Mouse (Mus musculus): ENCODE data around the gene Smim14. TPM values are rescaled to one million over a fixed set of nuclear protein-coding genes. Genes with fewer than 3 reads are reported as not detected.

The Smim14 gene
- polyA plus RNA-seq, 1 experiment from 2014 or later = 45.5 TPM

GRCm38 (mm10) chr5:65428321-65428720, 108.7 kb downstream of the Smim14 start:
- ATAC-seq = no peak
- Histone ChIP-seq H3K27me3 (replicated peaks) (no peaks in the 10 kb centered on the region), H3K4me3 (no peak overlapping the region), H3K4me2 (no peak overlapping the region), H3K9me3 (replicated peaks) (no peaks in the 10 kb centered on the region), H3K9ac (no peak overlapping the region; the same call in 1 of the 2 replicates), H3K4me1 (0 out of 2 replicates have a peak, but pooled peaks cover 3% of the 10 kb centered on the region), H3K27ac (no peak overlapping the region), H3K36me3 (peaks cover 7% of the 10 kb centered on the region)
- WGBS (ENCODE audit: insufficient replicate concordance) = 43% methylated on average over 4 of the region's 4 CpGs

- no peak overlapping the region for H3K4me3 ChIP-seq
- no peaks in the 10 kb centered on the region for H3K9me3 ChIP-seq (replicated peaks)
- H3K4me1 ChIP-seq = peaks cover 13% of the 10 kb centered on the region
- H3K36me3 ChIP-seq = peaks cover 21% of the 10 kb centered on the region
- WGBS (ENCODE audit: insufficient replicate concordance) = 74% methylated on average over 5 of the region's 5 CpGs
- H3K9ac ChIP-seq = no peak overlapping the region
- ATAC-seq = no peak
- H3K4me2 ChIP-seq = no peak overlapping the region
- no peaks in the 10 kb centered on the region for H3K27me3 ChIP-seq (replicated peaks)
- H3K27ac ChIP-seq = no peak overlapping the region
Measured at GRCm38 (mm10) chr5:65425251-65425650, 111.7 kb downstream of the Smim14 start.

- no peaks in the 10 kb centered on the region for H3K27me3 ChIP-seq (replicated peaks)
- no peak overlapping the region for H3K4me2 ChIP-seq
- no peak for ATAC-seq
- no peaks in the 10 kb centered on the region for H3K9me3 ChIP-seq (replicated peaks)
- H3K27ac ChIP-seq = no peak overlapping the region
- H3K36me3 ChIP-seq = peaks cover 21% of the 10 kb centered on the region
- no peak overlapping the region for H3K4me3 ChIP-seq
- H3K4me1 ChIP-seq = peaks cover 19% of the 10 kb centered on the region
- no peak overlapping the region for H3K9ac ChIP-seq
- 52% methylated on average over 6 of the region's 6 CpGs for WGBS (ENCODE audit: insufficient replicate concordance)
Measured at GRCm38 (mm10) chr5:65424215-65424614, 112.8 kb downstream of the Smim14 start.

DNA sequence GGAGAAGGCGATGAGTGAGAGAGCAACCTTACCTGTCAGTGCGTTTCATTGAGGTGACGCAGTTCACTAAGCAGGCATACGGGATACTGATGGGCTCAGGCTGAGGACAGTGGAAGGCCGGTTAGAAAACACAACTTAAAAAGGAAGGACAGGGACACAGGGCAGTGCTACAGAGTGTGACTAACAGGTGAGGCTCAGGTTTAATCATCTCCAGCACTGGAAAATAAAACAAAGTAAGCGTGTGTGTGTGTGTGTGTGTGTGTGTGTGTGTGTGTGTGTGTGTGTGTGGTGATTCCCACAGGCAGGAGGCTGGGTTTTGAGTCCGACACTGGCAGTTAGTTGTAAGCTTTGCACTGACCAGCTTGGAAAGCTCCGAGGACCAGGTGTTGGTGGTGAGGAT, 114.2 kb downstream of the Smim14 start:
- no peak for ATAC-seq
- no peak overlapping the region for H3K9ac ChIP-seq
- H3K4me1 ChIP-seq = peaks cover 23% of the 10 kb centered on the region
- 84% methylated on average over 8 of the region's 8 CpGs for WGBS (ENCODE audit: insufficient replicate concordance)
- H3K36me3 ChIP-seq = peaks cover 25% of the 10 kb centered on the region
- no peaks in the 10 kb centered on the region for H3K27me3 ChIP-seq (replicated peaks)
- no peak overlapping the region for H3K4me3 ChIP-seq
- no peak overlapping the region for H3K27ac ChIP-seq
- no peaks in the 10 kb centered on the region for H3K9me3 ChIP-seq (replicated peaks)
- H3K4me2 ChIP-seq = no peak overlapping the region

- 0 out of 2 replicates have a peak, but pooled peaks have one; percentile 55 for ATAC-seq
- Histone ChIP-seq H3K27ac (no peak overlapping the region), H3K27me3 (replicated peaks) (no peaks in the 10 kb centered on the region), H3K9me3 (replicated peaks) (no peaks in the 10 kb centered on the region), H3K4me2 (no peak overlapping the region), H3K4me3 (no peak overlapping the region), H3K36me3 (peaks cover 28% of the 10 kb centered on the region; the same call in 1 of the 2 replicates), H3K4me1 (peaks cover 35% of the 10 kb centered on the region), H3K9ac (no peak overlapping the region)
- 36% methylated on average over 6 of the region's 6 CpGs for WGBS (ENCODE audit: insufficient replicate concordance)
Measured at GRCm38 (mm10) chr5:65420822-65421221, 116.2 kb downstream of the Smim14 start.

DNA sequence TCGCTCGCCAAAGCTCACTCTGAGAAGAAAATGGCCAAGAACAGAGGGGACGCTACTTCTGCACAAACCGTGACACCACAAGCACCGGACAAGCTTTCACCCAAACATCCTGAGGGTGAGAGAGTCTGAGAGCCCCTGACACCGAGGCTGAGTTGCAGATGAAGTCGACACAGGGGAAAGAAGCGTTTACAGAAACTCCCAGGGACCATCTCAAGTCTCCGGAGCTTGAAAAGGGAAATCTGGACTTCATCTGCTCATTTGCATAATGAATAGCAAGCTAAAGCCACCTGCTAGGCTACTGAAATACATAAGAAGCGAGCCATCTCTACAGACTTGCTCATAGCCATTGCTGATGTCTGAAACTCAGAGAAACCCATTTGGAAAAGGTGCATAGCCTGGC, 117.8 kb downstream of the Smim14 start:
- Histone ChIP-seq H3K9me3 (replicated peaks) (no peaks in the 10 kb centered on the region), H3K4me3 (no peak overlapping the region), H3K36me3 (peaks cover 28% of the 10 kb centered on the region; the same call in 1 of the 2 replicates), H3K27me3 (replicated peaks) (no peaks in the 10 kb centered on the region), H3K4me1 (peaks cover 51% of the 10 kb centered on the region), H3K27ac (no peak overlapping the region), H3K9ac (no peak overlapping the region), H3K4me2 (no peak overlapping the region)
- 79% methylated on average over 10 of the region's 10 CpGs for WGBS (ENCODE audit: insufficient replicate concordance)
- ATAC-seq = no peak

- Histone ChIP-seq H3K4me2 (peak overlapping the region; percentile 70), H3K4me1 (peaks cover 43% of the 10 kb centered on the region), H3K27ac (peak overlapping the region; percentile 91), H3K9me3 (replicated peaks) (no peaks in the 10 kb centered on the region), H3K9ac (peak overlapping the region; percentile 62), H3K36me3 (peaks cover 21% of the 10 kb centered on the region), H3K27me3 (replicated peaks) (no peaks in the 10 kb centered on the region), H3K4me3 (peak overlapping the region; percentile 31)
- ATAC-seq = peak; percentile 96
- 24% methylated on average over 26 of the region's 26 CpGs for WGBS (ENCODE audit: insufficient replicate concordance)
Measured at GRCm38 (mm10) chr5:65415653-65416458, 121.1 kb downstream of the Smim14 start.

- H3K27me3 ChIP-seq (replicated peaks) = no peaks in the 10 kb centered on the region
- no peaks in the 10 kb centered on the region for H3K9me3 ChIP-seq (replicated peaks)
- ATAC-seq = no peak
- H3K9ac ChIP-seq = no peak overlapping the region
- H3K4me3 ChIP-seq = no peak overlapping the region
- peaks cover 81% of the 10 kb centered on the region for H3K36me3 ChIP-seq
- H3K27ac ChIP-seq = no peak overlapping the region
- WGBS (ENCODE audit: insufficient replicate concordance) = 82% methylated on average over 12 of the region's 12 CpGs
- H3K4me1 ChIP-seq = no peaks in the 10 kb centered on the region
- no peak overlapping the region for H3K4me2 ChIP-seq
Measured at GRCm38 (mm10) chr5:65407989-65408388, 129.0 kb downstream of the Smim14 start.

GRCm38 (mm10) chr5:65401251-65401994, 135.6 kb downstream of the Smim14 start:
- Histone ChIP-seq H3K36me3 (peaks cover 94% of the 10 kb centered on the region), H3K27ac (no peak overlapping the region), H3K4me3 (no peak overlapping the region), H3K9me3 (replicated peaks) (no peaks in the 10 kb centered on the region), H3K4me1 (no peaks in the 10 kb centered on the region), H3K27me3 (replicated peaks) (no peaks in the 10 kb centered on the region), H3K9ac (no peak overlapping the region), H3K4me2 (no peak overlapping the region)
- peak; percentile 63; the same call in 1 of the 2 replicates for ATAC-seq
- WGBS (ENCODE audit: insufficient replicate concordance) = 32% methylated on average over 2 of the region's 2 CpGs

Other genes with a start within 250 kb of the Smim14 start
- gene Rfc1, start 201.5 kb downstream of the Smim14 start, polyA plus RNA-seq (2016; fragmentation: Nextera tagmentation; extraction: Ambion mirVana) = 58.1 and 59.3 TPM in 2 replicates
- 9.9 and 10.0 TPM in 2 replicates for gene Klb, start 188.9 kb downstream of the Smim14 start, polyA plus RNA-seq (2016; fragmentation: Nextera tagmentation; extraction: Ambion mirVana)
- 867 and 884 TPM in 2 replicates for gene Rpl9, start 145.7 kb downstream of the Smim14 start, polyA plus RNA-seq (2016; fragmentation: Nextera tagmentation; extraction: Ambion mirVana)
- 51.7 and 54.8 TPM in 2 replicates for gene Lias, start 145.7 kb downstream of the Smim14 start, polyA plus RNA-seq (2016; fragmentation: Nextera tagmentation; extraction: Ambion mirVana)
- gene Ugdh, start 101.2 kb downstream of the Smim14 start, polyA plus RNA-seq (2016; fragmentation: Nextera tagmentation; extraction: Ambion mirVana) = 24.1 and 26.3 TPM in 2 replicates
- gene Gm43552, start 44.4 kb downstream of the Smim14 start, polyA plus RNA-seq (2016; fragmentation: Nextera tagmentation; extraction: Ambion mirVana) = not detected in 2 replicates
- 136 and 137 TPM in 2 replicates for gene Ube2k, start within 50 bp of the Smim14 start, polyA plus RNA-seq (2016; fragmentation: Nextera tagmentation; extraction: Ambion mirVana)
- 52.6 and 59.4 TPM in 2 replicates for gene Pds5a, start 161.1 kb upstream of the Smim14 start, polyA plus RNA-seq (2016; fragmentation: Nextera tagmentation; extraction: Ambion mirVana)
- 17.9 and 18.5 TPM in 2 replicates for gene N4bp2, start 226.3 kb upstream of the Smim14 start, polyA plus RNA-seq (2016; fragmentation: Nextera tagmentation; extraction: Ambion mirVana)